Mouse (Mus musculus) spleen, postnatal 4 days (tissue): ENCODE measurements around the gene Dlgap1.

Experiments used
- DNase-seq, 2 experiments: peaks; one replicate each; pipeline ENCODE4 v3.0.0; 2022; ENCODE audit warnings: low spot score in 2 of 2

Dlgap1 gene

GRCm38 (mm10) chr17:70462231-70462630 is 493.4 kb downstream of the Dlgap1 start:
- DNase-seq, result no peak

- no peak for DNase-seq
These were observed 494.1 kb downstream of the Dlgap1 start for GRCm38 (mm10) chr17:70462771-70463491.

DNA sequence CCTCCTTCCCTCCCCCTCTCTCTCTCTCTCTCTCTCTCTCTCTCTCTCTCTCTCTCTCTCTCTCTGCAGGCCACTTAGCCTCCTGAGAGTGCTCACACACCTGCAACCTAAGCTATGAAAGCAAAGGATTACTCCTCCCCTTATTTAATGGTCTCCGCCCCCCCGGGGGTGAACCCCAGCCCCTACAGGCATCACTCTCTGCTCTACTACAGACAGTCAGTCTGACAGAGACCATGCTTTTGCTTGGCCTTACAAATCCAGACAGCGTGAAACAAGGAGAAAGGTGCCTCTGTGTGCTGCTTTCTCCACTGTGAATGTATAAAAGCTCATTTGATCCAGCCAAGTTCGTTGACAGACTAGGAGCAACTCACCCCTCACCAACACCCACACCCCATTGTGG is 497.5 kb downstream of the Dlgap1 start:
- DNase-seq, result no peak

GRCm38 (mm10) chr17:70470970-70471371 is 502.1 kb downstream of the Dlgap1 start:
- no peak for DNase-seq

DNA sequence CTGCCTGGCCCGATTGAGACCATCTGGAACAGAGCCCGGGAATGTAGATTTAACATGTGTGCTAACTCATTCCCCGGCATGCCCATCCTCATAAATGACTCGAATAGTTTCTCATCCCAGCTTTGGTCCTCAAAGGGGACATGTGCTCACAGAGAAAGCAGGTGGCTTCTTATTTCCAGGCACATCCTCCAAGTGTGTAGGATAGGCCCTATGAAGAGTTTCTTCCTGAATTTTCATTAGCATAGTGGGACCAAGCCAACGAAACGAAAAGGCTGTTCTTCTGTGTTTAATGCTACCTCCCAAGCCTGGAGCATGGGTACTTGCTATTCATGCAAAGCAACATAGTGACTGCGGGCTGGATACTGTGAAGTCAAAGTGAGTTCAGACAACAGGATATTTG is 503.3 kb downstream of the Dlgap1 start:
- no peak for DNase-seq

GRCm38 (mm10) chr17:70473871-70474270 is 505.0 kb downstream of the Dlgap1 start:
- DNase-seq, result no peak

DNA sequence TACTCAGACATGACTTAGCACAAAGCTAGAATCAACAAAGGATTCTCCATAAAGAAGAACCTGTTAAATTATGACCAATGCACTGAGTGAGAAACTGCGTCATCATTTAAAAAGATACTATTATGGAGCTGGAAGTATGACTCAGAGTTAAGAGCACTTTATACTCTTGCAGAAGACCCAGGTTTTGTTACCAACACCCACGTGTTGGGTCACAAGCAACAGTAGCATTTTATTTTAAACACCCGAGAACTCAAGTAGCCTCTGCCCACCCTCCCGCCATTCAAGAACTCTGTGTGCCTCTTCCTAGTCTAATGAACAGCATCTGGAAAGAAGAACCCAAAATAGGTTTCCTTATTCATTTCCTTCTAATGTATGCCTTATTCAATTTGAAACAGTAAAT is 514.8 kb downstream of the Dlgap1 start:
- DNase-seq, result no peak

DNA sequence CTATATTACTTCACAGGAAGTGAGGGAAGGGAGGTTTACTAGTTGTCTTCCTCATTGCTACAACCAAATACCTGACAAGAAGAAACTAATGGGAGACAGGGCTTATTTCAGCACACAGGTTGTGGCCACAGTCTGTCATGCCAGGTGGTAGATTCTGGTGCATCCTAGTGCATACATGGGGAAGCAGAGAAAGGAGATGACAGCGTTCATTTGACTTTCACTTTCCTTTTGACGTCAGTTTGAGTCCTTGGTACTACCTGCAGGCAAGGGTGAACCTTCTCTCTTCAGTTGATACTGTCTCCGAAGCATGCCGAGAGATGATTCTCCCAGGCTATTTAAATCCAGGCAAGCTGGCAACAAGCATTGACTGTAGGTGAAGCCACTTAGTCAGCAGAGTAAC is 516.8 kb downstream of the Dlgap1 start:
- no peak for DNase-seq

GRCm38 (mm10) chr17:70486259-70486658 is 517.4 kb downstream of the Dlgap1 start:
- DNase-seq, result no peak

DNA sequence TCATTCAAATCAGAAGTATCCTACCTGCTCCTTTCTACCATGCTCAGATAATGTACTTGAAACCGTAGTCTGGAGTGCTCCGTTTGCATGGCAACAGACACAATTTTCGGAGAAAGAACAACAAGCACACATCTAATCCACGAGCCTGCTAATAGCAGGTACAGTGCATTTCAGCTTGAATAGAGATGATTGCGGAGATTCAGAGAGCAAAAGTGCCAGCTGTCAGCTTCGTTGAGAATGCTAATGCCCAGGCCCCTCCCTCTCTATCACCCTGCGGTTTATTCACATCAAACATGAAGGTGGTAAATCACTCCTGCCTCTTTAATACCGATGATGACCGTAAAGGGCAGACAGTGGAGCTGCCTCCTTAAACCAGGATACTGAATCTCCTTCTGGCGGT is 518.0 kb downstream of the Dlgap1 start:
- no peak for DNase-seq

- DNase-seq, result no peak
These were observed 520.0 kb downstream of the Dlgap1 start for GRCm38 (mm10) chr17:70488784-70489265.

DNA sequence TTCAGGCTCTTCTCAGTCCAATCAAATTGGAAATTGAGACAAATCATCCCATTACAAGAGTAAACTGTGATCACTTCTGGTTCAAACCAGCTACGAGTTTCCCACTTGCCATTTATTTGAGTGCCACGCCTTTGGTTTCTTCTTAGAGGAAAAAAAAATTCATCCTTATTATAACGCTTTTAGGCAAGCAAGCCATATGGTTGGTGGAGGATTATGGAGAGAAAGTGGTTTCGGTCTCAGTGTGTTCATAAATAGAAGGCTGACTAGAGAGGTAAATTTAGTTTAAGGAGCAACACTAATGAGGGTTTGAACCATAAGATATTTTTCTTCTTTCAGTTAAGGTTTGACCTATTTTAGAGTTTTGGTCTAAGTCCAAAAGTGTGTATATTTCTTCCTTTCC is 522.7 kb downstream of the Dlgap1 start:
- no peak for DNase-seq

DNA sequence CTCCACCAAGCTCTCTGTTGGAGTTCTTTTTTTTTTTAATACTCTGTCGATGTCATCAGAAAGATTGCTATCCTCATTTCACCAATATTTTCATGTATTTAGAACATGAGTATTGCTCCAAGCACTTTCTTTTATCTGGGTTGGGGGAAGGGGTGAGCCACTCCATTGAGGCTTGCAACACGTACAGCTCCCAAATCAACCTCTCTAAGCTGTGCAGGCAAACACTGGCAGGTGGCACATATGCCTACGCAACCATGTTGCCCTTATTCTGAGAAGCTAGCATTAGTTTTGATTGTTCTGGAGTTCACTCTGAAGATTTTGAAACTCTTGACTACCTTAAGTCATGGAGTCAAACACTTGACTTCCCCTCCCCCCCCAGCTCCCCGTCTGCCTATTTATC is 525.5 kb downstream of the Dlgap1 start:
- DNase-seq, result no peak

DNA sequence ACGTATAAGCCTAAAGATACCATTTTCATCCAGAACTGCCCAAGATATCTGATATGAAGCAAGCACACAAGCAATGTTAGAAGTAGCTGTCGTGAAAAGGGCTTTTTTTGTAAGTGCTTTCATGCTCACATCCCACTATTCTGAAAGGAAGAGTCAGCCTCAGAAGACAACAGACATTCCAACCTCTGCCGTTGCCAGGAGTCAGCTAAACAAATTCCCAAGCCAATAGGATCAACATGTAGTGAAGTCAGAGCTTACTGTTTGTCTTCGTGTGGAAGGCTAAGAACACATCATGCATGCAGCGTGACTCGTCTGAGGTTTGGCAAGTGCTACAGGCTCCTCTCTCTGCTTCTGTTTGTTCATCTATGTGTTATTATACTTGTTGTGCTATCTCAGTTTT is 529.4 kb downstream of the Dlgap1 start:
- DNase-seq, result no peak

DNA sequence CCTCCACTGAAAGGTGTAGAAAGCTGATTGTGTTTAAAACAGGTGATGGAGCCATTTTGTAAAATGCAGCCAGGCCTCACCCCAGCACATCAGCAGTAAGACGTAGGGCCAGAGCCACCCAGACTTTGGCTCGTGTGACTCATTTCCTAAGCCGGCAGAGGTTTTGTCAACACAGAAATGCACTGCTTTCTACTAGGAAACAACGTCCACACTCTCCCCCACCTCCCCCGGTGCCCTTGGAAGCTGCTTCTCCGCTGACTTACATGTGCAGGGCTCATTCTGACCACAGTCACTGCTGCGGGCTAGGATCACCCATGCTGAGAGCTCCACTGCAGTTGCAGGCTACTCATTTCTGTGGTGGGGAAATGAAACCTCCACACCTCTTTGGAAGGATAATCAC is 533.1 kb downstream of the Dlgap1 start:
- DNase-seq, result no peak

- no peak for DNase-seq
These were observed 538.9 kb downstream of the Dlgap1 start for GRCm38 (mm10) chr17:70507759-70508158.

DNA sequence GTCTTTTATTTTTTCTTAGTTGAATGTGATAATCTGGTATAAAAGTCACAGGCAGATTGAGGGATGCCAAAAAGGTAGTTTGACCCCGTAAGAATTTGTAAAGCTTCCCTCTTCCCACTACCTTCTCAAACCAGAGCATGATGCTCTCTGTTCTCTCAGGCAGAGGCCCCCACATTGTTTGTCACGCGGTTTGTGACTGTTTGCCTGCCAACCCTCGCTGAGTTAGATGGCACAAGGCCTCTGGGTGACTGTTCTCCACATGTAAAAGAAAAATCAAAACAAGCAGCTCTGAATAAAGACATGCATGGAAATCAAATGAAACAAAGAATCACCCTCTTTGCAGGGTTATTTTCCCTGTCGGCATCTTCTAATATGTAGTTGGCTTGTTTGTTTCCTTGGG is 541.6 kb downstream of the Dlgap1 start:
- DNase-seq, result no peak

- no peak for DNase-seq
These were observed 542.5 kb downstream of the Dlgap1 start for GRCm38 (mm10) chr17:70511401-70511800.

GRCm38 (mm10) chr17:70513736-70514135 is 544.9 kb downstream of the Dlgap1 start:
- no peak for DNase-seq

DNA sequence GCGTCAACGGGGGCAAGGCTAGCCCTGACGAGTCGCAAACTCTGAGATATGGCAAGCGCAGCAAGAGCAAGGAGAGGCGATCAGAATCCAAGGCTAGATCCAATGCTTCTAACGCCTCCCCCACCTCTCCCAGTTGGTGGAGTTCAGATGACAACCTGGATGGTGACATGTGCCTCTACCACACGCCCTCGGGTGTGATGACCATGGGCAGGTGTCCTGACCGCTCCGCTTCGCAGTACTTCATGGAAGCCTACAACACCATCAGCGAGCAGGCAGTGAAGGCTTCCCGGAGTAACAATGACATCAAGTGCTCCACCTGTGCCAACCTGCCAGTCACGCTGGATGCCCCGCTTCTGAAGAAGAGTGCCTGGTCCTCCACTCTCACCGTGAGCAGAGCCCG is 547.6 kb downstream of the Dlgap1 start:
- no peak for DNase-seq

- DNase-seq, result no peak
These were observed 548.5 kb downstream of the Dlgap1 start for GRCm38 (mm10) chr17:70517333-70517732.

- no peak for DNase-seq
These were observed 552.4 kb downstream of the Dlgap1 start for GRCm38 (mm10) chr17:70521058-70521851.

GRCm38 (mm10) chr17:70521971-70522370 is 553.1 kb downstream of the Dlgap1 start:
- DNase-seq, result no peak
